Mouse (Mus musculus): ENCODE measurements around the gene Blvrb. TPM values are rescaled to one million over a fixed set of nuclear protein-coding genes. Genes with fewer than 3 reads are reported as not detected.
"Not testable (repeated sequence)": the region's sequence is repeated elsewhere in the genome, so short reads cannot be mapped to it uniquely, and the experiment has no call there.

Gene Blvrb
- polyA plus RNA-seq, 1 experiment: 25.2 TPM

- Histone ChIP-seq H3K4me1 (ENCODE audit: control insufficient read depth, insufficient read depth, low read length) (peaks cover 20% of the 10 kb centered on the region), H3K27me3 (ENCODE audit: control insufficient read depth, insufficient read depth, low read length) (no peaks in the 10 kb centered on the region), H3K27ac (ENCODE audit: insufficient read depth, low read length) (no peak overlapping the region), H3K4me3 (replicated peaks; ENCODE audit: insufficient read depth, low read depth, low read length) (no peak overlapping the region)
- WGBS: 92% methylated on average over 5 of the region's 5 CpGs
- DNase-seq: no peak
- TF ChIP-seq CTCF (IDR thresholded peaks at IDR 0.05; ENCODE audit: borderline replicate concordance, insufficient read depth, low read depth, low read length) (no peak), POLR2A (IDR thresholded peaks at IDR 0.05; ENCODE audit: borderline replicate concordance, insufficient read depth, low read length) (no peak)
These were observed 45.7 kb downstream of the Blvrb start for GRCm38 (mm10) chr7:27493450-27493849.

- not testable (repeated sequence) for H3K27me3 ChIP-seq (ENCODE audit: control insufficient read depth, insufficient read depth, low read length); H3K4me3 ChIP-seq (replicated peaks; ENCODE audit: insufficient read depth, low read depth, low read length); H3K4me1 ChIP-seq (ENCODE audit: control insufficient read depth, insufficient read depth, low read length); H3K27ac ChIP-seq (ENCODE audit: insufficient read depth, low read length); DNase-seq
- WGBS: 85% methylated on average over 9 of the region's 9 CpGs
These were observed 47.0 kb downstream of the Blvrb start for GRCm38 (mm10) chr7:27494659-27495367.

- no peak for TF ChIP-seq CTCF (IDR thresholded peaks at IDR 0.05; ENCODE audit: borderline replicate concordance, insufficient read depth, low read depth, low read length)
- TF ChIP-seq POLR2A (IDR thresholded peaks at IDR 0.05; ENCODE audit: borderline replicate concordance, insufficient read depth, low read length): no peak
- Histone ChIP-seq H3K4me1 (ENCODE audit: control insufficient read depth, insufficient read depth, low read length) (no peaks in the 10 kb centered on the region; the same call in 1 of the 2 replicates), H3K27me3 (ENCODE audit: control insufficient read depth, insufficient read depth, low read length) (no peaks in the 10 kb centered on the region), H3K27ac (ENCODE audit: insufficient read depth, low read length) (no peak within 1 kb of the TSS), H3K4me3 (replicated peaks; ENCODE audit: insufficient read depth, low read depth, low read length) (no peak within 1 kb of the TSS)
- 62% methylated on average over 3 of the region's 3 CpGs for WGBS
- DNase-seq: no peak
These were observed 51.3 kb downstream of the Blvrb start, which contains the start of gene Prx for GRCm38 (mm10) chr7:27499036-27499435. Prx (plus strand) TSS chr7:27499324.

DNA sequence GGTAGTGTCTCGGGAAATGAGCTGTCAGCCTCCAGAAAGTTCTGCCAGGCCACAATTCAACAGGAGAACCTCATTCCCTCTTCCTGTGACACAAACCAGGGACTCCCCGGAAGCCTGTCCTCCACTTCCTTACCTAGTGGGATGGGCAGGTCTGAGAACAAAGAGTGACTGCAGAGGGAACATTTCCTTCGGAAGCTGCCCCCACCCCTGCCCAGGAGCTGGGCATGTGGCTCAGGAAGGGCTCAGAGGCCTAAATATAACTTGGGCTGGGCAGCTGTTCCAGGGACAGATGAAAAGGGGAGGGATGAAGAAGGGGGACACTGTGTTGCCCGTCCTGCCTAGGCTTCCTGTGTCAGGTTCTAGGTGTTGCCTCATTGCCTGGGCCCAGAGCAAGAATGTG is 53.8 kb downstream of the Blvrb start:
- TF ChIP-seq POLR2A (IDR thresholded peaks at IDR 0.05; ENCODE audit: borderline replicate concordance, insufficient read depth, low read length): no peak
- TF ChIP-seq CTCF (IDR thresholded peaks at IDR 0.05; ENCODE audit: borderline replicate concordance, insufficient read depth, low read depth, low read length): no peak
- Histone ChIP-seq H3K27ac (ENCODE audit: insufficient read depth, low read length) (no peak overlapping the region), H3K4me1 (ENCODE audit: control insufficient read depth, insufficient read depth, low read length) (no peaks in the 10 kb centered on the region; the same call in 1 of the 2 replicates), H3K4me3 (replicated peaks; ENCODE audit: insufficient read depth, low read depth, low read length) (no peak overlapping the region), H3K27me3 (ENCODE audit: control insufficient read depth, insufficient read depth, low read length) (no peaks in the 10 kb centered on the region)
- WGBS: 76% methylated on average over 4 of the region's 4 CpGs
- DNase-seq: no peak

- H3K27me3 ChIP-seq (ENCODE audit: control insufficient read depth, insufficient read depth, low read length): no peaks in the 10 kb centered on the region
- DNase-seq: no peak
- TF ChIP-seq CTCF (IDR thresholded peaks at IDR 0.05; ENCODE audit: borderline replicate concordance, insufficient read depth, low read depth, low read length): no peak
- no peak for TF ChIP-seq POLR2A (IDR thresholded peaks at IDR 0.05; ENCODE audit: borderline replicate concordance, insufficient read depth, low read length)
- no peak overlapping the region for H3K27ac ChIP-seq (ENCODE audit: insufficient read depth, low read length)
- no peak overlapping the region for H3K4me3 ChIP-seq (replicated peaks; ENCODE audit: insufficient read depth, low read depth, low read length)
- WGBS: 52% methylated on average over 9 of the region's 9 CpGs
- no peaks in the 10 kb centered on the region for H3K4me1 ChIP-seq (ENCODE audit: control insufficient read depth, insufficient read depth, low read length)
These were observed 59.1 kb downstream of the Blvrb start for GRCm38 (mm10) chr7:27506765-27507370.

- under 1% methylated on average over 54 of the region's 54 CpGs for WGBS
- H3K27ac ChIP-seq (ENCODE audit: insufficient read depth, low read length): peak overlapping the region; percentile 41; the same call in 1 of the 2 replicates
- DNase-seq: peak; percentile 91 to 93
- TF ChIP-seq POLR2A (IDR thresholded peaks at IDR 0.05; ENCODE audit: borderline replicate concordance, insufficient read depth, low read length): peak; percentile 57; the same call in 1 of the 2 replicates
- TF ChIP-seq CTCF (IDR thresholded peaks at IDR 0.05; ENCODE audit: borderline replicate concordance, insufficient read depth, low read depth, low read length): no peak; the same call in 1 of the 2 replicates
- no peaks in the 10 kb centered on the region for H3K27me3 ChIP-seq (ENCODE audit: control insufficient read depth, insufficient read depth, low read length)
- H3K4me3 ChIP-seq (replicated peaks; ENCODE audit: insufficient read depth, low read depth, low read length): peak overlapping the region; percentile 89
- no peaks in the 10 kb centered on the region for H3K4me1 ChIP-seq (ENCODE audit: control insufficient read depth, insufficient read depth, low read length)
These were observed 60.2 kb downstream of the Blvrb start for GRCm38 (mm10) chr7:27507711-27508647.

GRCm38 (mm10) chr7:27508648-27509005 is 60.8 kb downstream of the Blvrb start:
- TF ChIP-seq POLR2A (IDR thresholded peaks at IDR 0.05; ENCODE audit: borderline replicate concordance, insufficient read depth, low read length) (no peak), CTCF (IDR thresholded peaks at IDR 0.05; ENCODE audit: borderline replicate concordance, insufficient read depth, low read depth, low read length) (peak; percentile 73)
- Histone ChIP-seq H3K4me3 (replicated peaks; ENCODE audit: insufficient read depth, low read depth, low read length) (no peak overlapping the region), H3K27me3 (ENCODE audit: control insufficient read depth, insufficient read depth, low read length) (no peaks in the 10 kb centered on the region), H3K4me1 (ENCODE audit: control insufficient read depth, insufficient read depth, low read length) (no peaks in the 10 kb centered on the region), H3K27ac (ENCODE audit: insufficient read depth, low read length) (no peak overlapping the region)
- DNase-seq: peak; percentile 59 to 61
- WGBS: 23% methylated on average over 6 of the region's 6 CpGs

All from cerebellum, adult 2 months (tissue).